Mouse (Mus musculus): ENCODE data around the gene Ssna1.

GRCm38 (mm10) chr2:25241438-25241775 is 30.8 kb downstream of the Ssna1 start:
- no peak for TF ChIP-seq EP300 (IDR thresholded peaks at IDR 0.05; ENCODE audit: low read depth)
- TF ChIP-seq CTCF (IDR thresholded peaks at IDR 0.05; ENCODE audit: low read depth): no peak

Data from liver, embryonic 14.5 days (tissue).